Mouse (Mus musculus) heart, embryonic 12.5 days (tissue): Measurements from ENCODE around the gene Sema3a. TPM values are rescaled to one million over a fixed set of nuclear protein-coding genes. Genes with fewer than 3 reads are reported as not detected.
"Not testable (repeated sequence)": the region's sequence is repeated elsewhere in the genome, so short reads cannot be mapped to it uniquely, and the experiment has no call there.

Experiments
- ATAC-seq: fragments of 200-750 bp; cut with Nextera tagmentation; 2 replicates; pipeline ENCODE4 v1.8.0; 2017; ENCODE audit warnings: moderate TSS enrichment, moderate library complexity; ENCODE audit not compliant: insufficient number of reproducible peaks, low FRiP score
- H3K27ac ChIP-seq: fragments of 300-500 bp; sonication (generic); 2 replicates; pipeline ENCODE4 v1.5.1; 2016; ENCODE audit warnings: mild to moderate bottlenecking, moderate library complexity; ENCODE audit not compliant: poor library complexity, severe bottlenecking
- H3K27me3 ChIP-seq: fragments of 300-500 bp; sonication (generic); replicated peaks from 2 replicates; pipeline ENCODE4 v1.6.1; 2016; ENCODE audit warnings: mild to moderate bottlenecking, moderate library complexity
- H3K36me3 ChIP-seq: fragments of 300-500 bp; sonication (generic); 2 replicates; pipeline ENCODE4 v1.6.1; 2016; ENCODE audit warnings: mild to moderate bottlenecking, moderate library complexity
- H3K4me1 ChIP-seq: fragments of 300-500 bp; sonication (generic); replicated peaks from 2 replicates; pipeline ENCODE4 v1.6.1; 2016; ENCODE audit warnings: mild to moderate bottlenecking
- H3K4me2 ChIP-seq: fragments of 300-500 bp; sonication (generic); 2 replicates; pipeline ENCODE4 v1.6.1; 2016; ENCODE audit warnings: mild to moderate bottlenecking, moderate library complexity
- H3K4me3 ChIP-seq: fragments of 300-500 bp; sonication (generic); 2 replicates; pipeline ENCODE4 v1.5.1; 2016; ENCODE audit warnings: mild to moderate bottlenecking
- H3K9ac ChIP-seq: fragments of 300-500 bp; sonication (generic); 2 replicates; pipeline ENCODE4 v1.6.1; 2016; ENCODE audit warnings: mild to moderate bottlenecking, moderate library complexity
- H3K9me3 ChIP-seq: fragments of 300-500 bp; sonication (generic); replicated peaks from 2 replicates; pipeline ENCODE4 v1.6.1; 2016; ENCODE audit warnings: mild to moderate bottlenecking, moderate library complexity
- WGBS: fragments of 180-500 bp; shearing (Covaris S2); methylation state at CpG from one replicate; pipeline ENCODE4 v1.1.7; 2016; 5-methylcytosine and 5-hydroxymethylcytosine counted together
- polyA plus RNA-seq: library from polyadenylated mRNA; unstranded; fragments of >200 nt; fragmentation: Nextera tagmentation; extraction: Ambion mirVana; gene quantifications from 2 replicates; pipeline ENCODE4 v1.2.1, GENCODE M21; 2016

Sema3a gene
- polyA plus RNA-seq, 1 experiment from 2014 or later, result 21.9 TPM

GRCm38 (mm10) chr5:13477653-13478052, 352.4 kb downstream of the Sema3a start:
- Histone ChIP-seq H3K4me2 (no peak overlapping the region), H3K27ac (no peak overlapping the region), H3K9ac (no peak overlapping the region), H3K36me3 (0 out of 2 replicates have a peak, but pooled peaks cover 3% of the 10 kb centered on the region), H3K9me3 (no peaks in the 10 kb centered on the region), H3K4me1 (0 out of 2 replicates have a peak, but pooled peaks cover 3% of the 10 kb centered on the region), H3K4me3 (no peak overlapping the region), H3K27me3 (no peaks in the 10 kb centered on the region)
- ATAC-seq, result no peak
- WGBS, result 13% methylated on average over 1 of the region's 1 CpGs

- no peaks in the 10 kb centered on the region; the same call in 1 of the 2 replicates for H3K4me1 ChIP-seq
- 70% methylated on average over 2 of the region's 2 CpGs for WGBS
- no peak for ATAC-seq
- no peak overlapping the region for H3K27ac ChIP-seq
- no peaks in the 10 kb centered on the region for H3K36me3 ChIP-seq
- no peak overlapping the region for H3K4me3 ChIP-seq
- no peak overlapping the region for H3K4me2 ChIP-seq
- H3K9me3 ChIP-seq, result no peaks in the 10 kb centered on the region
- no peak overlapping the region for H3K9ac ChIP-seq
- no peaks in the 10 kb centered on the region for H3K27me3 ChIP-seq
These were observed 363.5 kb downstream of the Sema3a start for GRCm38 (mm10) chr5:13488671-13489070.

GRCm38 (mm10) chr5:13495967-13496366, 370.8 kb downstream of the Sema3a start:
- not testable (repeated sequence) for H3K9ac ChIP-seq, H3K27me3 ChIP-seq, H3K4me3 ChIP-seq, H3K27ac ChIP-seq, H3K9me3 ChIP-seq, H3K4me1 ChIP-seq, H3K4me2 ChIP-seq, ATAC-seq, H3K36me3 ChIP-seq
- 78% methylated on average over 3 of the region's 3 CpGs for WGBS

- Histone ChIP-seq H3K9me3 (no peaks in the 10 kb centered on the region), H3K9ac (no peak overlapping the region), H3K4me2 (no peak overlapping the region), H3K27me3 (no peaks in the 10 kb centered on the region), H3K27ac (no peak overlapping the region), H3K36me3 (0 out of 2 replicates have a peak, but pooled peaks cover 6% of the 10 kb centered on the region), H3K4me3 (no peak overlapping the region), H3K4me1 (no peaks in the 10 kb centered on the region)
- 64% methylated on average over 2 of the region's 2 CpGs for WGBS
- ATAC-seq, result no peak
These were observed 374.6 kb downstream of the Sema3a start for GRCm38 (mm10) chr5:13499835-13500234.

- Histone ChIP-seq H3K9me3 (no peaks in the 10 kb centered on the region), H3K4me1 (no peaks in the 10 kb centered on the region), H3K27me3 (no peaks in the 10 kb centered on the region), H3K36me3 (no peaks in the 10 kb centered on the region), H3K4me2 (no peak overlapping the region), H3K4me3 (no peak overlapping the region), H3K27ac (no peak overlapping the region), H3K9ac (no peak overlapping the region)
- no peak for ATAC-seq
- 48% methylated on average over 4 of the region's 4 CpGs for WGBS
These were observed 380.8 kb downstream of the Sema3a start for GRCm38 (mm10) chr5:13505839-13506499.

GRCm38 (mm10) chr5:13509163-13509562, 383.9 kb downstream of the Sema3a start:
- no peak overlapping the region for H3K4me2 ChIP-seq
- H3K36me3 ChIP-seq, result no peaks in the 10 kb centered on the region
- no peaks in the 10 kb centered on the region for H3K9me3 ChIP-seq
- H3K27ac ChIP-seq, result no peak overlapping the region
- no peak overlapping the region for H3K4me3 ChIP-seq
- H3K27me3 ChIP-seq, result no peaks in the 10 kb centered on the region
- H3K9ac ChIP-seq, result no peak overlapping the region
- ATAC-seq, result no peak
- whole genome bisulfite sequencing, result 79% methylated on average over 3 of the region's 3 CpGs
- no peaks in the 10 kb centered on the region for H3K4me1 ChIP-seq

- ATAC-seq, result no peak
- no peaks in the 10 kb centered on the region for H3K9me3 ChIP-seq
- 70% methylated on average over 4 of the region's 4 CpGs for WGBS
These were observed 391.8 kb downstream of the Sema3a start for GRCm38 (mm10) chr5:13517018-13517417.

GRCm38 (mm10) chr5:13525597-13525996, 400.4 kb downstream of the Sema3a start:
- H3K9ac ChIP-seq, result no peak overlapping the region
- no peak for ATAC-seq
- H3K4me3 ChIP-seq, result no peak overlapping the region
- WGBS, result 33% methylated on average over 3 of the region's 3 CpGs
- H3K36me3 ChIP-seq, result 0 out of 2 replicates have a peak, but pooled peaks cover 2% of the 10 kb centered on the region
- no peak overlapping the region for H3K4me2 ChIP-seq
- H3K27ac ChIP-seq, result peak overlapping the region; percentile 34; the same call in 1 of the 2 replicates
- no peaks in the 10 kb centered on the region for H3K27me3 ChIP-seq
- no peaks in the 10 kb centered on the region for H3K9me3 ChIP-seq
- H3K4me1 ChIP-seq, result 0 out of 2 replicates have a peak, but pooled peaks cover 8% of the 10 kb centered on the region

More at GRCm38 (mm10) chr5:13517018-13517417, 391.8 kb downstream of the Sema3a start:
- H3K4me3 ChIP-seq, result no peak overlapping the region
- no peak overlapping the region for H3K4me2 ChIP-seq
- H3K4me1 ChIP-seq, result no peaks in the 10 kb centered on the region
- H3K9ac ChIP-seq, result no peak overlapping the region
- H3K36me3 ChIP-seq, result no peaks in the 10 kb centered on the region
- H3K27ac ChIP-seq, result no peak overlapping the region
- H3K27me3 ChIP-seq, result no peaks in the 10 kb centered on the region

GRCm38 (mm10) chr5:13527037-13527464, 401.8 kb downstream of the Sema3a start:
- no peaks in the 10 kb centered on the region for H3K9me3 ChIP-seq
- H3K27me3 ChIP-seq, result no peaks in the 10 kb centered on the region
- peak; percentile 71 for ATAC-seq
- H3K4me3 ChIP-seq, result no peak overlapping the region
- H3K4me1 ChIP-seq, result 0 out of 2 replicates have a peak, but pooled peaks cover 8% of the 10 kb centered on the region
- no peak overlapping the region for H3K4me2 ChIP-seq
- 0 out of 2 replicates have a peak, but pooled peaks cover 2% of the 10 kb centered on the region for H3K36me3 ChIP-seq
- no peak overlapping the region for H3K9ac ChIP-seq
- WGBS, result 32% methylated on average over 7 of the region's 7 CpGs
- peak overlapping the region; percentile 77 for H3K27ac ChIP-seq

- H3K4me2 ChIP-seq, result no peak overlapping the region; the same call in 1 of the 2 replicates
- no peaks in the 10 kb centered on the region for H3K9me3 ChIP-seq
- no peak overlapping the region for H3K27ac ChIP-seq
- H3K36me3 ChIP-seq, result no peaks in the 10 kb centered on the region
- 26% methylated on average over 4 of the region's 4 CpGs for WGBS
- no peak for ATAC-seq
- 0 out of 2 replicates have a peak, but pooled peaks cover 8% of the 10 kb centered on the region for H3K4me1 ChIP-seq
- no peak overlapping the region for H3K4me3 ChIP-seq
- no peak overlapping the region for H3K9ac ChIP-seq
- H3K27me3 ChIP-seq, result no peaks in the 10 kb centered on the region
These were observed 404.0 kb downstream of the Sema3a start for GRCm38 (mm10) chr5:13529226-13529625.

- no peaks in the 10 kb centered on the region; the same call in 1 of the 2 replicates for H3K9me3 ChIP-seq
- no peak for ATAC-seq
These were observed 422.4 kb downstream of the Sema3a start for GRCm38 (mm10) chr5:13547472-13548209.

More at GRCm38 (mm10) chr5:13547472-13548209, 422.4 kb downstream of the Sema3a start:
- Histone ChIP-seq H3K27ac (peak overlapping the region; percentile 65), H3K36me3 (peaks cover 5% of the 10 kb centered on the region; the same call in 1 of the 2 replicates), H3K4me2 (peak overlapping the region; percentile 11; the same call in 1 of the 2 replicates), H3K9ac (no peak overlapping the region), H3K4me1 (peaks cover 24% of the 10 kb centered on the region), H3K4me3 (no peak overlapping the region), H3K27me3 (no peaks in the 10 kb centered on the region)
- 13% methylated on average over 2 of the region's 2 CpGs for WGBS
